Mouse (Mus musculus) urinary bladder, adult 2 months (tissue): ENCODE data around the gene Gk5. TPM values are rescaled to one million over a fixed set of nuclear protein-coding genes. Genes with fewer than 3 reads are reported as not detected.
A peak's percentile ranks its signal among the peaks of the same experiment; 100 is the strongest.
"Not testable (repeated sequence)": the region's sequence is repeated elsewhere in the genome, so short reads cannot be mapped to it uniquely, and the experiment has no call there.

ENCODE experiments used
- DNase-seq: peaks from one replicate; pipeline ENCODE4 v3.0.0; 2022; ENCODE audit warnings: low spot score
- polyA plus RNA-seq: library from polyadenylated mRNA; depleted of rRNA; stranded (reverse); fragments of >200 nt; gene quantifications from 2 replicates; pipeline ENCODE4 v1.2.3, GENCODE M21; 2012; rRNA removed

Gene Gk5
- 6.0 and 6.5 TPM in 2 replicates for polyA plus RNA-seq

DNA sequence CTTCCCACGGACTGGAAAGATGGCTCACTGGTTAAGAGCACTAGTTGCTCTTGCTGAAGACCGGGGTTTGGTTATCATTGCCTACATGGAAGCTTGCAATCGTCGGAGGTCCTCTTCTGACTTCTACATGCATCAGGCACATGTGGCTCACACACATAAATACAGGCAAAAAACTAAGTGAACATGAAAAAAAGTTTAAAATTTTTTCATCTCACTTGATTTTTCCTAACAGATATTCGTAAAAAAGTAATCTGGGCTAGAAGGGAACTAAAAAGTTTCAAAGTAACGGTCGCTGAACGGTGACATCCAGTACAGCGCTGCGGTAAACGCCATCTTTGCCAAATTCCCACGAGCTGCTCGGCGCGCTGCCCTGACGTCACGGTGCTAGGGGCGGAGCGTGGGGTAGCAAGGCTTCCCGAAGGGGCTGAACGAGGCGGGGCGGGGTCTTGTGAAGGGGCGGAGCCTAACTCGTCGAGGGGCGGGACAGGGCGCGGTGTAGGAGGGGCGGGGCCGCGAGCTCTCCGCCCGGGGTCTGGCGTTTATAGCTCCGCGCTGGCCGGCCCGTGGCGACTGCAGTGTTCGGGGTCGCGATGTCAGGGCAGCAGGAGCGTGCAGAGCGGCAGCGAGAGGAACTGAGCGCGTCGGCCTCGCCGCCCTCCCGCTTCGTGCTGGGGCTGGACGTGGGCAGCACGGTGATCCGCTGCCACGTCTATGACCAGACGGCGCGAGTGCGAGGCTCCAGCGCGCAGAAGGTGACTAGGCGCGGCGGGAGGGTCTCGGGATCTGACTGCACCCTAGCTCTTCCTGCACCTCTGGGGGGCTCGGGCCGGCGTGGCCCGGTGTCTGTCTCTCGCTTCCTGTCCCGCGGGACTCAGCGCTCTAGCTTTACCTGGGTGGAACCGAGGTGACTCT is at the start of gene Gk5:
Gk5 (plus strand) TSS at position 502 of the 912 bp plus-strand sequence.
- DNase-seq: peak; percentile 91

- no peak for DNase-seq
These were observed 40.3 kb upstream of the Gk5 start for GRCm38 (mm10) chr9:96078752-96079315.

DNA sequence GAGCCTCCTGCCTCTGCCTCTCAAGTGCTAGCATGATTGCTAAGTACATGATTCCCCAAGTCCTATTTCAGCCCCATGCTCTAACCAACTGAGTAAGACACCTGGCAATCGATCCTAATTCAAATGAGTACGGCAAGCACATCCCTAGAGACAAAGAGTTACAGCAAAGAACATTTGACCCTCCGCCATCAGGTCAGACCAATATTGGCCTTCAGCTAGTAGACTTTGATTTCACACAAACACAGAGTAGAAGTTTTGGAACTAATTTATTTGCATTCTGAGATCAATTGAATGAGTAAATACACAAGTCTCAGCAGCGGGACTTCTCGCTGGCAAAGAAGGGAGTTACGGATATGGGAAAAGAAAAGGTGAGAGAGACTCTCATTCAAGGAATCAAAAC is 33.9 kb upstream of the Gk5 start:
- DNase-seq: no peak

GRCm38 (mm10) chr9:96087671-96088070 is 31.5 kb upstream of the Gk5 start:
- no peak for DNase-seq

DNA sequence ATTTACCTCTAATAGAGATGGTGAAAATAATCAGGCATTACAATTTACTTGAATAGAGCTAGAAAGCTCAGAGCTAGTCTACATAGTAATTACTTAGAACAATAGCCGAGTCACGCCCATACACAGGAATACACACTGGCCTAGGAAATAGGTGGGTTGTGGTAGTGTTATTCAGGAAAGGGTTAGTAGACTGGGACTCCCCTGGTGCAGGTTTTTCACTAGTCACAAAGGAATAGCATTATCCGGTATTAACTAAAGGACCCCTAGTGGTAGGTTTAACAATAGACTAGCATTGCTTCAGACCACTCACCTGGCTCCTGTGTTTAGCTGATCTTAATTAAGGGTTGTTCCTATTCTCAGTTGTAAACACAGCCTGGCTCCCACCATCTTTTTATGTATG is 30.7 kb upstream of the Gk5 start:
- DNase-seq: not testable (repeated sequence)

DNA sequence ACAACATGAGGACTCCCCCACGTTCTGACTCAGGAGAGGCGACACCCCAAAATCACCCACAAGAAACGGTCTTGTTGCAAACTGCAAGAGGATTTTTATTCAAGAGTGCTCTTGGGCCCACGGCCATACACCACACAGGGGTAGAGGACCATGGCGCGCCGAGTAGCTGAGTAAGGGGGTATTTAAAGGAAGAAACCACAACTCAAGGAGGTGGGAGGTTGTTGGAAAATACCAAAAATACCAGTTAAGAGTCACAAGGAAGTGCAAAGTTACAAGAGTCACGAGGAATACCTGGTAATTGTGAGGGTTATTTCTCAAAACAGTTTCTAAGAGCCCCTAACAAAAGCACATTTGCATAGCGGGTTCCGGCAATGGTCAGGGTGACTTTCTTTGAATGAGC is 26.5 kb upstream of the Gk5 start:
- not testable (repeated sequence) for DNase-seq

DNA sequence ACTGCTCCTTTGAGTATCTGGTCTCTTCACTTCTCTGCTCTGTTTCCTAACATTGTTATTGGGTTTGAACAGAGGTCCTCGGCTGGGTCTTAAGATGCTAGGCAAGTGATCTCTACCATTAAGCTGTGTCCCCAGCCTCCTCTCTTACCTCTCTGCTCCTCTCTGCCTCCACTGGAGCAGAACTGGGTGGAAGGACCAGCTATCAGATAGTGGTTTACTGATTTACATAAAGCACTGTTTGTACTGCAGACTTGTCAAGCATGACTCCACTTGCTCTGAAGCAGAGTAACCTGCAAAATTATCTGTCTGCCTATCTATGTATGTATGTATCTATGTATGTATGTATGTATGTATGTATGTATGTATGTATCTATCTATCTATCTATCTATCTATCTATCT is 25.9 kb upstream of the Gk5 start:
- DNase-seq: no peak

DNA sequence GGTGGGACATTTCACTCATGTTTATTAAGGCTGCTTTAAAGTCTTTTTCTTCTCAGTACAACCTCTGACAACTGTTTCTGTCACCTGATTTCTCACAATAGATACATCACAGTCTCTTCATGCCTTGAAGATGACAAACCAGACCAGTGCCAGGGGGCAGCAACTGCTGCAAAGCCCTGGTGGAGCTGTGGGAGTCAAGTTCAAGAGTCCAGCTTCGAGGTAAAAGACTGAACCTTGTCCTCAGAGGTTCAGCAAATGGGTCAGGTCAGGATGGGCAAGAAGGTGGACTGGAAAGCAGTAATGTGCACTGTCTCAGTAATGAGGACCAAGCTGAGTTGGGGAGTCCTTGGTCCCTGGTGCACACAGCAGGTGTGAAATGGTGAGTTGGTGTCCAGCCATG is 24.8 kb upstream of the Gk5 start:
- no peak for DNase-seq

- no peak for DNase-seq
These were observed 24.0 kb upstream of the Gk5 start for GRCm38 (mm10) chr9:96095192-96095591.

GRCm38 (mm10) chr9:96102846-96103245 is 16.3 kb upstream of the Gk5 start:
- DNase-seq: no peak

DNA sequence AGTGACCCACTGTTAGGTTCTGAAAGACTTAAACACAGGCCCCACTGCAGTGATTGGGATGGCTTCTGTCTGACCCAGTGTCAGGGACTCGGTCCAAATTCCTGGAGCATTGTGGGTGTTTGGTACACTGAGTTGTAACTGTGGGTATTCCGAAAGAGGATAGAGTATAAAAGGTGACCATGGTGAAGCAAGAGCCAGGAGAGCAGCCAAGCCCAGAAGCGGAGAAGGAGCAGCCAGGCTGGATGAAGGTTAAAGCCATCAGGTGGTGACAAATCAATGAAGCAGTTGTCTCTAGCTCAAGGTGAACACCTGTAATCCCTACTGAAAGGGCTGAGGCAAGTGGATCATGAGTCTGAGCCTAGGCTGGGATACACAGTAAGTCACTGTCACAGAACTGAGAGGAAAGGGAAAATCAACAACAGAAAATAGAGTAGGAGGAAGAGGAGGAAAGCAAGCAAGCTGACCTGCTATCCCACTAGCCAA is 6.2 kb upstream of the Gk5 start:
- DNase-seq: no peak

DNA sequence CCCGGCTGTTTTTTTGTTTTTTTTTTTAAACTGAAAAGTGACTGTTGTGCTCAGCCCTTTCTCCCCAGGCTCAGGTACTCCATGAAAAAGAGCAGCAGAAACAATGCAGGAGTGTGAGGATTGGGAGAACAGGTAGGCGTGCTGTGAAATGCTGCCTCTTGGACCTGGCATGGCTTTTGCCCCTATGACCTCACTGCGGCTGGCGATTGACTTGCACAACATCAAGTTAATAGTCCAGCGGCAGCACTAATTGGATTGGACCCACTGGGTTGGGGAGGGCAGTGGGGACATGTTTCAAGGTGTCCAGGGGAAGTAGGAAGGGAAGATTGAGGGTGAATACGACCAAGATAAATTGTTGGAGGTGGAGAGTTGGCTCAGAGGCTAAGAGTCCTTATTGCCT is 2.4 kb upstream of the Gk5 start:
- DNase-seq: no peak

GRCm38 (mm10) chr9:96118216-96118615 is 946 bp upstream of the Gk5 start:
- no peak for DNase-seq

GRCm38 (mm10) chr9:96127972-96128371 is 8.8 kb downstream of the Gk5 start:
- no peak for DNase-seq

DNA sequence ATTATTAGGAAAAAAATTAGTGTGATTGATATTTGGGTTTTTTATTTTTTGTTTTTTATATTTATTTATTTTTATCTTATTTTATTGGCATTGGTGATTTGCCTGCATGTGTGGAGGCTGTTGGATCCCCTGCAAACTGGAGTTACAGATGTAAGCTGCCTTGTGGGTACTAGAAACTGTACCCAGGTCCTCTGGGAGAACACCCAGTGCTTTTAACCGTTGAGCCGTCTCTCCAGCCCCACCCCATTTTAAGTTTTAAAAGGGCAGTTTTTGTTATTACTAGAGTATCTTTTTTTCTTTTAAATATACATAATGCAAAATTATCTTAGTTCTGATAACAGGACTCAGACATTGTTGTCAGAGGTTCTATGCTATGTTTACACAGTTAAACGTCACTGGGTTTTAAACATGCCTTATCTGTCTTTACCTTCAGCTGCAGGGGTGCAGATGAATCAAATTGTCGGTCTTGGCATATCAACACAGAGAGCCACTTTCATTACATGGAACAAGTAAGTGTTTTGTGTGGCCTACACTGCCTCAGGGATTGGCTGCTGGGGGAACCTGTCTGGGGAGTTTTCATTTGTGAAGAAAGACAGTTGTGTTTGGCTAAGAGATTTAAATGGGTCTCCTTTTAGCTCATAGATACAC is 13.9 kb downstream of the Gk5 start:
- no peak for DNase-seq

DNA sequence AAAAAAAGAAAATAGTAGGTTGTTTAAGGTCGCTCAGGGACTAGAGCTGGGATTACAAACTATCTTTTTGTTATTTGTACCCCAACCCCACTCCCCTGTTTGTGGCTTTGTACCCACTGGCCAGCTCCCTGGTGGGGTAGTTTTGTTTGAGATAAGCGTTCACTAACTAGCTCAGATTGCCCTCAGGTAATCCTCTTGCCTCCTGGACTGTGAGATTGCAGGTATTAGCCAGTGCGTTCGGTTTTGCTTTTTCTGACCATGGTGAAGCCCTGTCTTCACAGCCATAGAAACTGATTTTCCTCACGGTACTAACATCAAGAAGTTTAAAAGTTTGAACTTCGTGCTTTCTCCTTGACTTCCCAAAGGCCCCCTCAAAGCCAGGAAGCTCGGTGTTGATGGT is 15.3 kb downstream of the Gk5 start:
- DNase-seq: no peak

DNA sequence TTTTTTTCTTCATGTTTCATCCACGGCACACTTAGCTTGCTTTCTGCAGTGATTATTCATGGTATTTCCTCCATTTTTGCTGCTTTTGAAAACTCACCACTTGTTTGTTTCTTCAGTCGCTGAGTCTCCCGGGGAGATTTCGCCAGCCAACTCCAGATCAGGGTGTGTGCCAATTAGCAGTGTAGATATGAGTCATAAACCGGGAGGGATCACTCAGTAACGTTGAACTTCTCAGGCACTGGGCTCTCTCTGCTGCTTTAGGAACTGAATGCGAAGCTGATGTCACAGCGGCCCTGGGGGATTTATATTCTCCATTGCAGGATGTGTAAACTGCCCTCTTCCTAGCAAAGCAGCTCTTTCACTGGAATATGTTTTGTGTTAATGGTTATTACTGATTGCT is 15.8 kb downstream of the Gk5 start:
- no peak for DNase-seq

GRCm38 (mm10) chr9:96135461-96135860 is 16.3 kb downstream of the Gk5 start:
- no peak for DNase-seq

- no peak for DNase-seq
These were observed 19.8 kb downstream of the Gk5 start for GRCm38 (mm10) chr9:96138958-96139357.

DNA sequence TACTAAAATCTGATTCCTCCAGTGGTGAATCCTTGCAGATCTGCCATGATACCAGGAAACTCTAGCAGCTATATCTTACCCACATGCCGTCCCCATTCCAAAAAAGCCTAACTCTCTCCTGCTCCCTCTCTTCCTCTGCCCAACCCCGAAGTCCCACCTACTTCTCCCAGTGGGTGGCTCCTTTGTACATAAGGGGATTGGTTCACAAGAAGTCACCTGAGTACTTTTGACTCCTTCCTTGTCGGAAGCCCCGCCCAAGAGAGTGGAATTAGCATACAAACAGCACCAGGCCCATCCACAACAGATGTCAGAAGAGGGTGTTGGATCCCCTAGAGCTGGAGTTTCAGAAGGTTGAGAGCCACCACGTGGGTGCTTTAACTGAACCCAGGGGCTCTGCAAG is 20.7 kb downstream of the Gk5 start:
- DNase-seq: no peak

GRCm38 (mm10) chr9:96140931-96141330 is 21.8 kb downstream of the Gk5 start:
- no peak for DNase-seq

- DNase-seq: no peak
These were observed 23.3 kb downstream of the Gk5 start for GRCm38 (mm10) chr9:96142499-96142898.

GRCm38 (mm10) chr9:96143633-96144032 is 24.5 kb downstream of the Gk5 start:
- DNase-seq: no peak
